Mouse (Mus musculus): ENCODE data around the gene Serpine1. TPM values are rescaled to one million over a fixed set of nuclear protein-coding genes. Genes with fewer than 3 reads are reported as not detected.

Serpine1 gene
- total RNA-seq, 2 experiments from 2014 or later = 2.2 to 2.9 TPM

DNA sequence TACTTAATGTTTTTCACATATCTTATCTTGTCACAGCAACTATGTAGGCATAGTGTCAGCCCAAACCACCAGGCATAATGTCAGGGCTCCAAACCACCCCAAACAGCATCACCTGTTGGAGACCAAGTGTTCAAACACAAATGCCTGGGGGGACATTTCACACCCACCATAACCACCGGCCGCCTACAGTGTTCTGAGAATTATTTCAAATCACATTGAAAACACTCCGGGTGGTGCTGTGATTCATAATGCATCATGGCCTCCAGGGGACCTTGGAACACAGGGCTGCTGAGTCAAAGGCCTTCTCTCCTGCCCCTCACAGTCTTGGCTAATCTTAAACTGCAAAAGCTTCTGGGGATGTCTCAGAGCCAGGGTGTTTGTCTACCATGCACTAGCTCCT lies 56.2 kb downstream of the Serpine1 start:
- no peak for DNase-seq

DNA sequence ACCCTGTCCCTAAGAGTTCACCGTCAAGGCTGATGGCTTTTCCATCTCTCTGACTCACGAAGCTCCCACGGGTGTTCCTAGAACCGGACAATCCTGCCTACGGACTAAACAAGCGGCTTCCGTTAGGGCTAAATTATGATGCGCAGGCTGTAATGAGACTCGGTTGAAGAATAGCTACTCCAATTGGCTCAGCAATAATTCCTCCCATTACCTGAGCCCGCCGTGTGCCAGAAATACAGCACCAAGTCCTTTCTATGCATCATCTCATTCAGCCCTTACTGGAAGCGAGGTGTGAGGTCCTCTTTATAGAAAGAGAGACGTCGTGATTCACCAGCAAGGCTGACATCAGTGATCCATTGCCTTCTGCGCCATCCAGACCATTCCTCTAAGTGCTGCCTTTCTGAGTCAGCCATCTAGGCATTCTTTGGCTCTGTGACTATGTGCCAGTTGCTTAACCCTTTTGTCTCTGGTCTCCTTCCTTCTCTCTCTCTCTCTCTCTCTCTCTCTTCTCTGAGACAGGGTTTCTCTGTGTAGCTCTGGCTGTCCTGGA lies 59.6 kb downstream of the Serpine1 start:
- no peak for DNase-seq

Other genes with a start within 250 kb of the Serpine1 start
- gene Col26a1, start 189.1 kb downstream of the Serpine1 start, total RNA-seq (2021) = 10 to 100 TPM; 24.4 to 28.0 TPM
- 1 to 10 TPM; 7.3 to 8.3 TPM for gene Ift22, start 164.1 kb downstream of the Serpine1 start, total RNA-seq (2021)
- gene Fis1, start 119.0 kb downstream of the Serpine1 start, total RNA-seq (2021) = 100 to 1,000 TPM; 151 to 154 TPM
- 1 to 10 TPM; 2.5 to 2.6 TPM for gene Cldn15, start 105.7 kb downstream of the Serpine1 start, total RNA-seq (2021)
- gene Plod3, start 85.2 kb downstream of the Serpine1 start, total RNA-seq (2021) = 10 to 100 TPM; 21.3 to 33.5 TPM
- gene Znhit1, start 84.2 kb downstream of the Serpine1 start, total RNA-seq (2021) = 10 to 100 TPM; 39.8 to 41.8 TPM
- gene Vgf, start 45.9 kb downstream of the Serpine1 start, total RNA-seq (2021) = under 1 TPM; 0.21 to 0.45 TPM
- gene Ap1s1, start 26.1 kb downstream of the Serpine1 start, total RNA-seq (2021) = 10 to 100 TPM; 33.4 to 37.0 TPM
- 10 to 100 TPM in 1 of 2 experiments, 1 to 10 TPM in 1; 9.2 to 14.2 TPM for gene Trim56, start 43.9 kb upstream of the Serpine1 start, total RNA-seq (2021)
- gene Muc3, start 77.1 kb upstream of the Serpine1 start, total RNA-seq (2021) = not detected
- under 1 TPM; 0.23 to 0.59 TPM for gene Muc3a, start 140.1 kb upstream of the Serpine1 start, total RNA-seq (2021)
- gene Ache, start 215.3 kb upstream of the Serpine1 start, total RNA-seq (2021) = 10 to 100 TPM; 62.4 to 68.2 TPM
- gene Ufsp1, start 222.4 kb upstream of the Serpine1 start, total RNA-seq (2021) = 10 to 100 TPM; 37.2 to 43.6 TPM
- gene Srrt, start 235.4 kb upstream of the Serpine1 start, total RNA-seq (2021) = 10 to 100 TPM; 58.1 to 93.2 TPM
- gene Trip6, start 242.1 kb upstream of the Serpine1 start, total RNA-seq (2021) = 10 to 100 TPM; 13.1 to 17.3 TPM

All from gastrocnemius, postnatal 10 days (tissue).